In genomic region chr13:116311011-116311410, GRCm38 (mm10) we compare ENCODE assay signal across 13 mouse cellular contexts. TPM values are rescaled to one million over a fixed set of nuclear protein-coding genes. Genes with fewer than 3 reads are reported as not detected.
A peak's percentile ranks its signal among the peaks of the same experiment; 100 is the strongest.
DNase-seq lines count a peak whose midpoint lies in the region; ATAC-seq and TF ChIP-seq lines count a peak whose summit lies in the region.
"Had no signal": no experiment of that assay in that cellular context is flagged by ENCODE, and none has a peak within 500 bp of the region (broad histone marks: within the 10 kb centered on the region; RNA-seq: fewer than 3 reads in every experiment).

No protein-coding gene starts in this region.

- no peak overlapping the region for H3K27ac ChIP-seq in midbrain, embryonic 10.5 days (replicated peaks)
- H3K27ac ChIP-seq in midbrain, postnatal 0 days (ENCODE audit: low read depth, low read length), result no peak overlapping the region
- H3K27ac ChIP-seq in limb, embryonic 11.5 days (replicated peaks; ENCODE audit: low read depth, low read length), result no peak overlapping the region
- H3K27ac ChIP-seq in stomach, embryonic 14.5 days (ENCODE audit: low read length), result peak overlapping the region; percentile 93
- H3K27ac ChIP-seq in kidney, adult 2 months (ENCODE audit: insufficient read depth, low read depth, low read length), result no peak overlapping the region

- no peak for TF ChIP-seq CTCF in midbrain, postnatal 0 days (IDR thresholded peaks at IDR 0.05)
- no peak for TF ChIP-seq CTCF in kidney, adult 2 months (conservative IDR thresholded peaks at IDR 0.05; ENCODE audit: insufficient read depth, insufficient read length, low read depth, low read length)

- TF ChIP-seq POLR2A in kidney, adult 2 months (IDR thresholded peaks at IDR 0.05; ENCODE audit: low read depth, low read length), result no peak

- peak overlapping the region; percentile 61; the same call in 1 of the 2 replicates for H3K4me3 ChIP-seq in midbrain, embryonic 10.5 days
- no peak overlapping the region for H3K4me3 ChIP-seq in midbrain, postnatal 0 days (ENCODE audit: low read depth, low read length)
- peak overlapping the region; percentile 66; the same call in 1 of the 2 replicates for H3K4me3 ChIP-seq in limb, embryonic 11.5 days (ENCODE audit: low read depth, low read length)
- peak overlapping the region; percentile 81 for H3K4me3 ChIP-seq in stomach, embryonic 14.5 days (ENCODE audit: low read depth, low read length)
- H3K4me3 ChIP-seq in kidney, adult 2 months (ENCODE audit: insufficient read depth, low read depth, low read length), result no peak overlapping the region

- H3K36me3 ChIP-seq in midbrain, embryonic 10.5 days, result no peaks in the 10 kb centered on the region
- H3K36me3 ChIP-seq in midbrain, postnatal 0 days (ENCODE audit: insufficient read depth, low read length), result no peaks in the 10 kb centered on the region
- H3K36me3 ChIP-seq in limb, embryonic 11.5 days (ENCODE audit: control insufficient read depth, insufficient read depth, low read length), result no peaks in the 10 kb centered on the region
- no peaks in the 10 kb centered on the region for H3K36me3 ChIP-seq in stomach, embryonic 14.5 days (ENCODE audit: control insufficient read depth, insufficient read depth, low read length)
- H3K36me3 ChIP-seq in kidney, adult 2 months (ENCODE audit: control insufficient read depth, insufficient read depth, low read length), result no peaks in the 10 kb centered on the region

- peaks cover 100% of the 10 kb centered on the region for H3K27me3 ChIP-seq in midbrain, embryonic 10.5 days (ENCODE audit: low read depth, poor library complexity, severe bottlenecking)
- peaks cover 70% of the 10 kb centered on the region for H3K27me3 ChIP-seq in midbrain, postnatal 0 days (ENCODE audit: insufficient read depth, low read length)
- peaks cover 49% of the 10 kb centered on the region for H3K27me3 ChIP-seq in limb, embryonic 11.5 days (ENCODE audit: control insufficient read depth, insufficient read depth, low read length)
- 0 out of 2 replicates have a peak, but pooled peaks cover 4% of the 10 kb centered on the region for H3K27me3 ChIP-seq in stomach, embryonic 14.5 days (ENCODE audit: control insufficient read depth, insufficient read depth, low read length)
- peaks cover 5% of the 10 kb centered on the region for H3K27me3 ChIP-seq in kidney, adult 2 months (replicated peaks; ENCODE audit: control insufficient read depth, insufficient read depth, low read length)

- H3K4me2 ChIP-seq in midbrain, postnatal 0 days (ENCODE audit: low read depth, low read length, poor library complexity, severe bottlenecking), result no peak overlapping the region
- H3K4me2 ChIP-seq in limb, embryonic 11.5 days (ENCODE audit: low read depth, severe bottlenecking), result no peak overlapping the region; the same call in 1 of the 2 replicates
- peak overlapping the region; percentile 74 for H3K4me2 ChIP-seq in stomach, embryonic 14.5 days (replicated peaks; ENCODE audit: low read depth, low read length)

- no peak overlapping the region for H3K9ac ChIP-seq in midbrain, postnatal 0 days (replicated peaks; ENCODE audit: low read length, poor library complexity, severe bottlenecking)
- H3K9ac ChIP-seq in limb, embryonic 11.5 days (ENCODE audit: low read length), result no peak overlapping the region
- H3K9ac ChIP-seq in stomach, embryonic 14.5 days (replicated peaks; ENCODE audit: low read depth, low read length), result peak overlapping the region; percentile 89
- H3K9ac ChIP-seq: liver, postnatal 0 days had no signal

- ATAC-seq in midbrain, postnatal 0 days (ENCODE audit: low FRiP score), result no peak
- ATAC-seq in limb, embryonic 11.5 days (ENCODE audit: insufficient number of reproducible peaks, low FRiP score, low TSS enrichment, low read depth), result no peak
- ATAC-seq in stomach, embryonic 14.5 days (ENCODE audit: insufficient number of reproducible peaks, insufficient read depth, low FRiP score, low read depth), result no peak
- ATAC-seq: liver, postnatal 0 days had no signal

- WGBS in midbrain, embryonic 10.5 days, result 7% methylated on average over 4 of the region's 4 CpGs
- 5% methylated on average over 4 of the region's 4 CpGs for WGBS in midbrain, postnatal 0 days
- 7% methylated on average over 4 of the region's 4 CpGs for WGBS in limb, embryonic 11.5 days
- 24% methylated on average over 4 of the region's 4 CpGs for WGBS in stomach, embryonic 14.5 days
- 24% methylated on average over 4 of the region's 4 CpGs for WGBS in kidney, adult 2 months

- H3K9me3 ChIP-seq in midbrain, embryonic 10.5 days (replicated peaks), result no peaks in the 10 kb centered on the region
- H3K9me3 ChIP-seq in midbrain, postnatal 0 days (ENCODE audit: low read length), result no peaks in the 10 kb centered on the region
- no peaks in the 10 kb centered on the region for H3K9me3 ChIP-seq in limb, embryonic 11.5 days (ENCODE audit: control insufficient read depth, low read length)
- H3K9me3 ChIP-seq in stomach, embryonic 14.5 days (ENCODE audit: control insufficient read depth, low read depth, low read length), result no peaks in the 10 kb centered on the region

- H3K4me1 ChIP-seq in midbrain, embryonic 10.5 days, result peaks cover 23% of the 10 kb centered on the region
- H3K4me1 ChIP-seq in midbrain, postnatal 0 days (ENCODE audit: insufficient read depth, low read length), result no peaks in the 10 kb centered on the region
- no peaks in the 10 kb centered on the region for H3K4me1 ChIP-seq in limb, embryonic 11.5 days (ENCODE audit: control insufficient read depth, insufficient read depth, low read length)
- peaks cover 3% of the 10 kb centered on the region; the same call in 1 of the 2 replicates for H3K4me1 ChIP-seq in stomach, embryonic 14.5 days (ENCODE audit: control insufficient read depth, insufficient read depth, low read length)
- no peaks in the 10 kb centered on the region for H3K4me1 ChIP-seq in kidney, adult 2 months (ENCODE audit: control insufficient read depth, insufficient read depth, low read length)

- peak; percentile 22 for DNase-seq in embryo, embryonic 10.5 days (ENCODE audit: low spot score)
- DNase-seq in embryo, embryonic 9.5 days (ENCODE audit: extremely low spot score), result no peak
- DNase-seq in midbrain, embryonic 10.5 days (ENCODE audit: low spot score), result no peak
- no peak for DNase-seq in midbrain, postnatal 0 days (ENCODE audit: low spot score)
- DNase-seq in limb, embryonic 11.5 days (ENCODE audit: low spot score), result no peak
- DNase-seq in urinary bladder, postnatal 36 days (ENCODE audit: low spot score in 2 of 2), result no peak
- DNase-seq in kidney, adult 2 months, result no peak
- DNase-seq: adrenal gland, postnatal 10 days; heart, adult 11 months; liver, postnatal 0 days had no signal

RNA-seq across cellular contexts. Expression of gene Isl1, which starts 1.5 kb away (rescaled TPM):
- 16.4 and 20.7 TPM in 2 replicates for polyA plus RNA-seq in midbrain, embryonic 10.5 days (2016; fragmentation: Nextera tagmentation; extraction: Ambion mirVana)
- 6.8 and 12.3 TPM in 2 replicates for total RNA-seq in midbrain, postnatal 0 days (2014; rRNA removed)
- polyA plus RNA-seq in midbrain, postnatal 0 days (2015; fragmentation: Nextera tagmentation; extraction: Ambion mirVana), result 13.2 and 25.8 TPM in 2 replicates
- polyA plus RNA-seq in limb, embryonic 11.5 days (2014; fragmentation: Nextera tagmentation; extraction: Ambion mirVana), result 15.8 and 20.0 TPM in 2 replicates
- polyA plus RNA-seq in stomach, embryonic 14.5 days (2014; fragmentation: Nextera tagmentation; extraction: Ambion mirVana), result 51.8 and 54.2 TPM in 2 replicates
- 0.24 and 0.74 TPM in 2 replicates for polyA plus RNA-seq in kidney, adult 2 months (2012; rRNA removed)
- total RNA-seq: common myeloid progenitor, adult 5-6 weeks; megakaryocyte, adult 5-6 weeks had no signal
- polyA plus RNA-seq: liver, postnatal 0 days had no signal

Comparison
In these comparisons a context has a peak if more than half of its experiments do, and no peak if none do; other contexts are left out.
1. H3K4me3 ChIP-seq: peak in midbrain, embryonic 10.5 days (single experiment), limb, embryonic 11.5 days (single experiment) and stomach, embryonic 14.5 days (single experiment); none in midbrain, postnatal 0 days (single experiment) and kidney, adult 2 months (single experiment).